Mouse (Mus musculus) adipocyte (in vitro differentiated cells): ENCODE data around the gene Prpf19.

ENCODE experiments used
- DNase-seq: peaks from one replicate; pipeline ENCODE4 v3.0.0-alpha.2; 2016; ENCODE audit warnings: low spot score

Gene Prpf19

GRCm38 (mm10) chr19:10938771-10939170 is 43.7 kb downstream of the Prpf19 start:
- no peak for DNase-seq

- DNase-seq = no peak
These were observed 45.2 kb downstream of the Prpf19 start for GRCm38 (mm10) chr19:10940097-10940800.

GRCm38 (mm10) chr19:10940801-10941457 is 45.9 kb downstream of the Prpf19 start:
- DNase-seq = no peak

GRCm38 (mm10) chr19:10943955-10944354 is 48.9 kb downstream of the Prpf19 start:
- no peak for DNase-seq

GRCm38 (mm10) chr19:10946506-10946905 is 51.5 kb downstream of the Prpf19 start:
- DNase-seq = no peak

GRCm38 (mm10) chr19:10947219-10947618 is 52.2 kb downstream of the Prpf19 start:
- no peak for DNase-seq

- DNase-seq = no peak
These were observed 53.4 kb downstream of the Prpf19 start for GRCm38 (mm10) chr19:10948416-10948815.

GRCm38 (mm10) chr19:10949112-10949511 is 54.1 kb downstream of the Prpf19 start, which contains the start of gene Ccdc86:
Gene Ccdc86, minus strand, starts transcription at chr19:10949266.
- peak; percentile 99 for DNase-seq

- DNase-seq = no peak
These were observed 54.5 kb downstream of the Prpf19 start for GRCm38 (mm10) chr19:10949558-10949957.

GRCm38 (mm10) chr19:10952021-10952939 is 57.2 kb downstream of the Prpf19 start:
- no peak for DNase-seq
